Mouse (Mus musculus) naive thymus-derived CD4-positive, alpha-beta T cell, adult 2 months (primary cell): ENCODE results near the gene Zfp64.
A peak's percentile ranks its signal among the peaks of the same experiment; 100 is the strongest.
"Not testable (repeated sequence)": the region's sequence is repeated elsewhere in the genome, so short reads cannot be mapped to it uniquely, and the experiment has no call there.

ENCODE experiments used
- DNase-seq: peaks from one replicate; pipeline ENCODE4 v3.0.0-alpha.2; 2011; ENCODE audit warnings: low read depth

Gene Zfp64

GRCm38 (mm10) chr2:168895531-168895930 is 59.9 kb downstream of the Zfp64 start:
- DNase-seq: no peak

GRCm38 (mm10) chr2:168894738-168895137 is 60.6 kb downstream of the Zfp64 start:
- no peak for DNase-seq

GRCm38 (mm10) chr2:168892057-168892456 is 63.3 kb downstream of the Zfp64 start:
- no peak for DNase-seq

- no peak for DNase-seq
These were observed 70.7 kb downstream of the Zfp64 start for GRCm38 (mm10) chr2:168884641-168885040.

- no peak for DNase-seq
These were observed 72.4 kb downstream of the Zfp64 start for GRCm38 (mm10) chr2:168882997-168883396.

GRCm38 (mm10) chr2:168881927-168882326 is 73.5 kb downstream of the Zfp64 start:
- DNase-seq: peak; percentile 20

- no peak for DNase-seq
These were observed 75.8 kb downstream of the Zfp64 start for GRCm38 (mm10) chr2:168879573-168879972.

- DNase-seq: no peak
These were observed 76.7 kb downstream of the Zfp64 start for GRCm38 (mm10) chr2:168878708-168879107.

- no peak for DNase-seq
These were observed 77.2 kb downstream of the Zfp64 start for GRCm38 (mm10) chr2:168878158-168878557.

GRCm38 (mm10) chr2:168876631-168877030 is 78.8 kb downstream of the Zfp64 start:
- no peak for DNase-seq

- no peak for DNase-seq
These were observed 80.9 kb downstream of the Zfp64 start for GRCm38 (mm10) chr2:168874498-168874897.

GRCm38 (mm10) chr2:168871767-168872511 is 83.4 kb downstream of the Zfp64 start:
- no peak for DNase-seq

GRCm38 (mm10) chr2:168870480-168870879 is 84.9 kb downstream of the Zfp64 start:
- DNase-seq: no peak

GRCm38 (mm10) chr2:168866942-168867341 is 88.4 kb downstream of the Zfp64 start:
- DNase-seq: no peak

GRCm38 (mm10) chr2:168866436-168866835 is 89.0 kb downstream of the Zfp64 start:
- no peak for DNase-seq

GRCm38 (mm10) chr2:168864905-168865304 is 90.5 kb downstream of the Zfp64 start:
- DNase-seq: no peak

- no peak for DNase-seq
These were observed 92.7 kb downstream of the Zfp64 start for GRCm38 (mm10) chr2:168862694-168863093.

GRCm38 (mm10) chr2:168860922-168861740 is 94.3 kb downstream of the Zfp64 start:
- DNase-seq: no peak

GRCm38 (mm10) chr2:168860032-168860691 is 95.2 kb downstream of the Zfp64 start:
- no peak for DNase-seq

- no peak for DNase-seq
These were observed 98.7 kb downstream of the Zfp64 start for GRCm38 (mm10) chr2:168856638-168857037.

GRCm38 (mm10) chr2:168854777-168855176 is 100.6 kb downstream of the Zfp64 start:
- DNase-seq: no peak

GRCm38 (mm10) chr2:168853869-168854268 is 101.5 kb downstream of the Zfp64 start:
- not testable (repeated sequence) for DNase-seq

- DNase-seq: no peak
These were observed 103.8 kb downstream of the Zfp64 start for GRCm38 (mm10) chr2:168851545-168851944.
